ENCODE assay signal across 17 mouse cellular contexts in the genomic region with DNA sequence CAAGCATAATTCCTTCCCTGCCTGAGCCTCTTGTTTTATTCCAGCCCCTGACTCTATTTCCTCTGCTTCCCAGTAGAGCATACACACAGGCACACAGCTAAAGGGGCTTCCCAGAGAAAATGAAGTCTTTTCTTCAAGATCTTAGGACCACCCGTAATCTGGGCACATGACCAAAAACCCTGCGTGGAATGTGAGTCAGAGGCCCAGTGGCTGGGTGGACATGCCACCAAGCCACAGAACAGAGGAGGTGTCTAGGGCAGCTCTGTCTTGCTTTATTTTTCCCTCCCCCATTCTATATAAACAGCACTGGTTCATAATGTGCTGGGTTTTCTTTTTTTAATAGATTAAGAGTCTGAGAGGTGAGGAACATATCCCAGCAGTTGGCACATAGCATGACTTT.
DNase-seq lines count a peak whose midpoint lies in the region; ATAC-seq lines count a peak whose summit lies in the region.
"Had no signal": no experiment of that assay in that cellular context is flagged by ENCODE, and none has a peak within 500 bp of the region (broad histone marks: within the 10 kb centered on the region; RNA-seq: fewer than 3 reads in every experiment).

No protein-coding gene starts in this region.

- H3K9ac ChIP-seq in lung, embryonic 16.5 days (ENCODE audit: low read length): no peak overlapping the region
- H3K9ac ChIP-seq in forebrain, embryonic 16.5 days (replicated peaks; ENCODE audit: low read depth, low read length): no peak overlapping the region
- no peak overlapping the region for H3K9ac ChIP-seq in midbrain, embryonic 15.5 days
- H3K9ac ChIP-seq: intestine, embryonic 15.5 days; neural tube, embryonic 12.5 days had no signal

- peak; percentile 40 to 56 for DNase-seq in cerebellum, postnatal 10 days
- DNase-seq in lung, postnatal 10 days: no peak
- DNase-seq in kidney, adult 11 months: no peak
- DNase-seq: adrenal gland, postnatal 36 days; heart, postnatal 10 days; kidney, postnatal 10 days; right cerebral cortex, postnatal 14 days; thymus, postnatal 4 days had no signal

- H3K27ac ChIP-seq in lung, embryonic 16.5 days (ENCODE audit: low read length): no peak overlapping the region
- peak overlapping the region; percentile 88 for H3K27ac ChIP-seq in forebrain, embryonic 16.5 days (ENCODE audit: low read length)
- H3K27ac ChIP-seq in midbrain, embryonic 15.5 days: peak overlapping the region; percentile 56; the same call in 1 of the 2 replicates
- H3K27ac ChIP-seq: intestine, embryonic 15.5 days; neural tube, embryonic 12.5 days had no signal

- peaks cover 6% of the 10 kb centered on the region; the same call in 1 of the 2 replicates for H3K4me1 ChIP-seq in lung, embryonic 16.5 days (replicated peaks; ENCODE audit: control insufficient read depth, insufficient read depth, low read length)
- H3K4me1 ChIP-seq in forebrain, embryonic 16.5 days (replicated peaks; ENCODE audit: control insufficient read depth, insufficient read depth, low read length): peaks cover 56% of the 10 kb centered on the region
- peaks cover 27% of the 10 kb centered on the region for H3K4me1 ChIP-seq in midbrain, embryonic 15.5 days

- no peak overlapping the region for H3K4me2 ChIP-seq in lung, embryonic 16.5 days (ENCODE audit: low read depth, low read length)
- H3K4me2 ChIP-seq in forebrain, embryonic 16.5 days (ENCODE audit: low read length): no peak overlapping the region
- no peak overlapping the region for H3K4me2 ChIP-seq in midbrain, embryonic 15.5 days
- H3K4me2 ChIP-seq: intestine, embryonic 15.5 days; neural tube, embryonic 12.5 days had no signal

- 42% methylated on average over 2 of the region's 2 CpGs for WGBS in lung, embryonic 16.5 days
- WGBS in forebrain, embryonic 16.5 days: 8% methylated on average over 2 of the region's 2 CpGs
- 52% methylated on average over 2 of the region's 2 CpGs for WGBS in midbrain, embryonic 15.5 days

- H3K4me3 ChIP-seq in lung, embryonic 16.5 days (ENCODE audit: low read length): no peak overlapping the region
- no peak overlapping the region for H3K4me3 ChIP-seq in forebrain, embryonic 16.5 days (replicated peaks; ENCODE audit: low read length)
- H3K4me3 ChIP-seq in midbrain, embryonic 15.5 days: no peak overlapping the region
- H3K4me3 ChIP-seq: intestine, embryonic 15.5 days; neural tube, embryonic 12.5 days had no signal

- no peak for ATAC-seq in cerebellum, adult (ENCODE audit: insufficient number of reproducible peaks, low FRiP score, low TSS enrichment)
- ATAC-seq in lung, embryonic 16.5 days (ENCODE audit: low read depth): 0 out of 2 replicates have a peak, but pooled peaks have one; percentile 17
- ATAC-seq in forebrain, embryonic 16.5 days: peak; percentile 3
- ATAC-seq in midbrain, embryonic 15.5 days (replicated peaks): no peak
- ATAC-seq in granulocyte monocyte progenitor cell, adult 5-6 weeks (replicated peaks; ENCODE audit: poor library complexity, severe bottlenecking): no peak
- ATAC-seq: intestine, embryonic 15.5 days; lung, postnatal 0 days had no signal

- no peaks in the 10 kb centered on the region for H3K27me3 ChIP-seq in lung, embryonic 16.5 days (ENCODE audit: control insufficient read depth, insufficient read depth, low read depth, low read length)
- peaks cover 3% of the 10 kb centered on the region; the same call in 1 of the 2 replicates for H3K27me3 ChIP-seq in forebrain, embryonic 16.5 days (replicated peaks; ENCODE audit: control insufficient read depth, insufficient read depth, low read length)
- H3K27me3 ChIP-seq in midbrain, embryonic 15.5 days (replicated peaks): no peaks in the 10 kb centered on the region
- H3K27me3 ChIP-seq: CH12.LX; intestine, embryonic 15.5 days; neural tube, embryonic 12.5 days had no signal

- no peaks in the 10 kb centered on the region for H3K36me3 ChIP-seq in lung, embryonic 16.5 days (ENCODE audit: control insufficient read depth, insufficient read depth, low read length)
- H3K36me3 ChIP-seq in forebrain, embryonic 16.5 days (ENCODE audit: control insufficient read depth, insufficient read depth): no peaks in the 10 kb centered on the region
- H3K36me3 ChIP-seq in midbrain, embryonic 15.5 days (replicated peaks): no peaks in the 10 kb centered on the region
- H3K36me3 ChIP-seq: intestine, embryonic 15.5 days; neural tube, embryonic 12.5 days had no signal

- no peaks in the 10 kb centered on the region for H3K9me3 ChIP-seq in lung, embryonic 16.5 days (ENCODE audit: control insufficient read depth, low read length)
- no peaks in the 10 kb centered on the region for H3K9me3 ChIP-seq in forebrain, embryonic 16.5 days (ENCODE audit: control insufficient read depth, low read length)
- H3K9me3 ChIP-seq in midbrain, embryonic 15.5 days: no peaks in the 10 kb centered on the region
- H3K9me3 ChIP-seq: intestine, embryonic 15.5 days; neural tube, embryonic 12.5 days had no signal

Comparison
In these comparisons a context has a peak if more than half of its experiments do, and no peak if none do; other contexts are left out.
1. DNase-seq: peak in cerebellum, postnatal 10 days (2 of 2); none in lung, postnatal 10 days (single experiment) and kidney, adult 11 months (single experiment).
2. ATAC-seq: peak in lung, embryonic 16.5 days (single experiment) and forebrain, embryonic 16.5 days (single experiment); none in cerebellum, adult (single experiment), midbrain, embryonic 15.5 days (single experiment) and granulocyte monocyte progenitor cell, adult 5-6 weeks (single experiment).